Mouse (Mus musculus) right cerebral cortex, postnatal 4 days (tissue): ENCODE measurements around the gene Zcchc18.
"Not testable (repeated sequence)": the region's sequence is repeated elsewhere in the genome, so short reads cannot be mapped to it uniquely, and the experiment has no call there.

Source experiments
- DNase-seq: peaks from one replicate; pipeline ENCODE4 v3.0.0-alpha.2; 2022

The Zcchc18 gene

DNA sequence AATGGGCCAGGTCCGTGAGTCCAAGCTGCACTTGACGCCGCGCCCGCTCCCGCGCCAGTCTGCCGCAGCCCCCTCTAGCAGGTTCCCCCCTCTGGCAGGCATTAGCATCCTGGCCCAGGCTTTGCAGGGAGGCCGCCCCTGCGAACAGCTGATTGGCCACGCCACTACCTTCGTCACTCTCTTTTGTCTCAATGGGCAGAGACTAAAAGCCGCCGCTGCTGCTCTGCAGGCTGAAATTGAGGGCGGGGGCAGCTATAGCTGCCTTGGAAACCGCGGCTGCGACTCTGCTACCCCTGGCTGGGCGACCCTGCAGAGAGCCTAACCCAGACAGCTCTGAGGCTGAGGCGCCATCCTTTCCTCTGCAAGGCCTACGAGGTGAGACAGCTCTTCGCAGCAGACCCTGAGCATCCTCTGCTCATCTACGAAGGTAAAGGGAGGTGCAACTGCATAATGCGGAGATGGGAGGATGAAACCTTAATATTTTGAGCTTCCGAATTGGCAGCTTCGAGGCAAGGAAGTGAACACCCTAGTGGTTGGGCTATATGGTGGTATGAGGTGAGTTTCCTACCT is at the start of gene Zcchc18:
Zcchc18 (plus strand) TSS at position 178 of the 570 bp plus-strand sequence.
- peak; percentile 74 for DNase-seq

DNA sequence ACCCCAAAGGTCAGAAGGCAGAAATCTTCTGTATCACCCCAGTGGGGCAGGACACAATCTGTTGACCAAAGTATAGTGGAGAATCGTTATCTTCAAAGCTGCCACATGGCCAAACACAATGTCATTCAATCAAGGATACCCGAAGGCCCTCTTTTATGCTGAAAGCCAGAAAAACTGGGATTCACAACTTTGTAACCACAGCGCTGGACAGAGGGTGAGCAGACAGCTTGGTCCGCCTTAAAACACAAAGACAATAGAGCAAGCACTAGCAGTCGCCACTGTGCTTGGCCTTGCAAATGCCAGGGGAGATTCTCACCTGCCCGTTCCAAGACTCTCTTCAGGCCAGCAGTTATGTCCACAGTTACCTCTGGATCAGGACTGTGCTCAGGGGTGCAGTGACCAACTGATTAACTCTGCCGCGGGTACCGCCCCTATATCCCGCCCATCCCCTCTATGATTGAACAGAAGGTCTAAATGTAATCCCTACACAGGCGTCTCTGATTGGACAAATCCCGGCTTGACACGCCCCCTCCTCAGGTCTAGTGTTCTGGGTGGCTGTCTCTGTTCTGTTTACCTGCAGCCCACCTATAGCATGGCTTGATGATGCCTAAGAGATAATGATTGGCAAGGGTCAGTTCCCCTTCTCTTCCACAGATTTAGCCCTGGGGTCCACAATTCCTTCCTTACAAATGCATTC is 35.2 kb upstream of the Zcchc18 start:
- DNase-seq, result peak; percentile 60

DNA sequence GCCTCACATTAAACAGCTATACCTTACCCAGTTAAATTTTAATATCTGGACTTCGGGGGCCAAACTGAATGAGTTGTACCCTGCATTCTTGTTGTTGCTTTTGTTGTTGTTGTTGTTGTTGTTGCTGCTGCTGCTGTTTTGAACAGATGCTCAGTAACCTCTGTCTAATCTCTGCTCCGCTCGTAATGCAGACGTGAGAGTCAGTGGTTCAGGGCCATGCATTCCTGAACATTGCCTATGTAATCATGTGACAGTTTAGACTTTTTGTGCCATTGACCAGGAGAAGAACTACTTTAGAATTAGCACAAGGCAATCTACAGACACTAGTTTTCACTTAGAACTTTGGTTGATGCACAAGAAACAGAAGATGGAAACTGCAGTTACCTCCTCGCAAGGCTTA is 34.7 kb upstream of the Zcchc18 start:
- not testable (repeated sequence) for DNase-seq

DNA sequence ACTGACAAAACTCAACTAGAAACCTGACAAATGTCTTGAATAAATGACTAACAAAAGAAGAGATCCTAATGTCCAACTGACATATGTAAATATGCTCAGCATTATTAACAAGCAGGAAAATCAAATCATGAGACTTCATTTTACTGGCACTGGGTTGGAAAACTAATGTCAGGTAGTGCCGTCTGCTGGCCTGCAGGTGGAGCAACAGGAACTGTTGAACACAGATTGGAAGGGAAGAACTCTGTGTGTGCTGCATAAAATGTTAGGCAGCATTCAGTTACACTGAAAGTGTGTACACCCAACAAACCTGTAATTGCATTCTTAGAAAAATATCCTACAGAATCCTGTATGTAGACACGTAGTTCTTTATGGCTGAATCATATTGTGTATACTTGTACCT is 33.3 kb upstream of the Zcchc18 start:
- DNase-seq, result no peak

DNA sequence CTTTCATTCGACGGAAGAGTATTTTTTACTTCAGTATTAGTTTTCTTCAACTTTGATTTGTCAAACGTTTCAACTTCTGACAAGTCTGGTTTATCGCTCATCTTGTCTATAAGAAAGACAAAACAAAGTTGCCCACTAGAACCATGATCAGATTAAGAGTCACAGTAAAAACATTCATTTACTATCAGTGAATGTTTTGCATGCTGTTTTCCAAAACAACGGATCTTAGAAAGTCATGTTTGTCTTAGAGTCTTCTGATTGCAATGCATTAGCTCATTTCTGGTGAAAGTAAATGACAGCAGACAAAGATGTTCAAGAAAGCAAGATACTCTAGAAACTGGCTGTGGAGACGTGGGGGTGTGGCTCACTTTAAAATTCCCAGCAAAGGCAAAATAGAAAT is 17.6 kb upstream of the Zcchc18 start, which contains the start of gene Tmsb15b2:
Tmsb15b2 (minus strand) TSS at position 101 of the 400 bp plus-strand sequence.
- not testable (repeated sequence) for DNase-seq

DNA sequence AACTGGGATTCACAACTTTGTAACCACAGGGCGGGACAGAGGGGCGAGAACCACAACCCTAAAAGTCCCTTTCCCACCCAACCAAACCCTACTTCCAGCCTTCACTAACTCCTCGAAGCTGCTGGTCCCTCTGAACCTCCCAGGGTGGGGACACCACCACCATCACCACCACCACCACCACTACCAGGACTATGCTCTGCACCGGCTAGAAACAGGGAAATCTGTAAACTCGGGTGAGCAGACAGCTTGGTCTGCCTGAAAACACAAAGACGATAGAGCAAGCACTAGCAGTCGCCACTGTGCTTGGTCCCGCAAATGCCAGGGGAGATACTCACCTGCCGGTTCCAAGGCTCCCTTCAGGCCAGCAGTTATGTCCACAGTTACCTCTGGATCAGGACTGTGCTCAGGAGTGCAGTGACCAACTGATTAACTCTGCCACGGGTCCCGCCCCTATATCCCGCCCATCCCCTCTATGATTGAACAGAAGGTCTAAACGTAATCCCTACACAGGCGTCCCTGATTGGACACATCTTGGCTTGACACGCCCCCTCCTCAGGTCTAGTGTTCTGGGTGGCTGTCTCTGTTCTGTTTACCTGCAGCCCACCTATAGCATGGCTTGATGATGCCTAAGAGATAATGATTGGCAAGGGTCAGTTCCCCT is 16.4 kb upstream of the Zcchc18 start, which contains the start of the genes Tmsb15l and Tmsb15b1:
Tmsb15l (minus strand) TSS at position 446 of the 661 bp plus-strand sequence.
Tmsb15b1 (minus strand) TSS at position 451 of the 661 bp plus-strand sequence.
- DNase-seq, result peak; percentile 58

DNA sequence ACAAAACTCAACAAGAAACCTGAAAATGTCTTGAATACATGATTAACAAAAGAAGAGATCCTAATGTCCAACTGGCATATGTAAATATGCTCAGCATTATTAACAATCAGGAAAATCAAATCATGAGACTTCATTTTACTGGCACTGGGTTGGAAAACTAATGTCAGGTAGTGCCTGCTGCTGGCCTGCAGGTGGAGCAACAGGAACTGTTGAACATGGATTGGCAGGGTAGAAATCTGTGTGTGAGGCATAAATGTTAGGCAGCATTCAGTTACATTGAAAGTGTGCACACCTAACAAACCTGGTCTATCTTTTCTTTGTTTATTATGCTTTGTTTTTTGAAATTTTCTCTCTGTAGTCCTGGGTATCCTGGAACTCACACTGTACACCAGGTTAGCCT is 14.3 kb upstream of the Zcchc18 start:
- DNase-seq, result no peak

DNA sequence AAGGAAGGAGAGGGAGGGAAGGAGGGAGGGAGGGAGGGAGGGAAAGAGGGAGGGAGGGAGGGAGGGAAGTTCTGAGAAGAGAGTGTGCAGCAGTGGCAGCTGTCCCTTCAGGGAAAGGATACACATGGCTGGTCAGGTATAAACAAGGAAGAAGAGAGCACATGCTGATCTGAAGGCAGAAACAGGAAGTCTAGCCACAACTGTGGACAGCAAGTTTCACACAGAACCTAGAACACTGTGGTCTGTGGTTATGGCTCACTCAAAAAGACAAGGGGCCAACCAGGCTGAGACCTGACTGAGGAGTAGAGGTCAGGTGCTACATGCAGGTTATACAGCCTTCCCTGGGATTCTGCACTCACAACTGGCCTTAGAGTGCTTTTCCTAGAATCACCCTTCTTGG is 6.9 kb upstream of the Zcchc18 start:
- DNase-seq, result no peak

DNA sequence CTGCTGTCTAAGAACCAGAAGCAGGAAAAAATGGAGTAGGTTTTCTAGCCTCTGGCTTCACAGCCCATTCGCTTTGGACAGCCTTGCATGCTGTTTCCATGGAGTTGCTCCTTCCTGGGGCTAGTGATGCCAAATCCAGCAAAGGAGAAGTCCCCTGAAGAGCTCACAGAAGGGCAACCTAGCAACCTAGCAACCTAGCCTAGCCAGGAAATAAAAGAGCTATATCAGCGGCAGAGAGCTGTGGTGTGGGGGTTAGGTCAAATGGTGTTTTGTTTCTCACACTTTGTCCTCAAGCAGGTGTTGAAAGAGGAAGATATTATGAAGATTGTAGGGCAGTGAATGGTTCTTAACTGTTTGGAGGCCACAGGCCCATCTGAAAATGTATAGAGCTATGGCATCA is 1.7 kb upstream of the Zcchc18 start:
- no peak for DNase-seq

DNA sequence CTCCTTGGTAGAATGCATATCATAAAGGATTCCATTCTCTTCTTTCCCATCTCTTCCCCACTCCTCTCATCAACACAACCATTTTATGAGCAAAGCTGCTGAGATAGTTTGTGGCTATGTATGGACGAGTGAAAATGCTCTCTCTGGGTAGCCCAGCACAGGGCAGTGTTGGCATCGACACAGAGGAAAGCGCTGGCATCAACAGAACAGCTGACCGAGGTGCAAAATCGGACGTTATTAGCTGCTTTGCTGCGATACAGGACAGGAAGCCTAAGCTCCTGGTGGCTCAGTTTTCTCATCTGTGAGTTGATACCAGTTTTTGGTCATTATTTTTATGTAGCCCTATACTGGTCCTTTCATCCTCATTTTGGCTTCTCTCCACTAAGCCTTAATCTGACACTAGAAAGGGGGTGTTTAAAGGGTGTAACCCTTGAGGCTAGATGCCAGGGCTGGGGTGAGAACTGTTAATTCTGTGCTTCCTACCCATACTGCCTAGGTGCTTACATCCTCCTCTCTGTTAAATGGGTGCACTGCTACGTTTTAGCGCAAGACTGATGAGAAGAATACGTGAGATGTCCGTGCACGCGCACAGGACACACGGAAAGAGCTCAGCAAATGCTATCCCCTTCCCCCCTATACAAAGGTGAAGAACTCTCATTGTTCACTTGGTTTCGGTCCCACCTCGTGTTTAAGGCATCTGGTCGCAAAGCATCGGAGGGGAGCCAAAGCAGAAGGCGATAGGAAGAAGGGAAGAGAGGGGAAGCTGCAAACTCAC is 577 bp upstream of the Zcchc18 start:
- DNase-seq, result no peak

DNA sequence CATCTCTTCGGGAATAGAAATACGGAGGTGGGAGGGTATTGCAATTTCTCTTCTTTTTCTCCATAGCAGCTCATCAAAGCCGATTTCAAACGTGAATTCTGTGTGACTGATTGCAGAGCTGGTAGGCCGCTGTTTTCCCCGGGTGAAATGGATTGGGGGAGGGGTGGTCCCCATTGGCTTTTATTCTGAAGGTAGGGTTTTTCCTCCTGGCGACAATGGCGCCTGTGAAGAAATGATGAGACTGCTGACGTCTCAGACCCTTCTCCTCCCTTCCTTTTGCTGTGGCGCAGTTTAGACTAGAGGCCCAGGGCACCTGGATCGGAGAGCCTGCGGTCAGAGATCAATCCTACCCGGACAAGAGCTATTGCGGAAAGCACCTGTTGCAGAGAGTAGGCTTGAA is 686 bp downstream of the Zcchc18 start:
- peak; percentile 43 for DNase-seq

DNA sequence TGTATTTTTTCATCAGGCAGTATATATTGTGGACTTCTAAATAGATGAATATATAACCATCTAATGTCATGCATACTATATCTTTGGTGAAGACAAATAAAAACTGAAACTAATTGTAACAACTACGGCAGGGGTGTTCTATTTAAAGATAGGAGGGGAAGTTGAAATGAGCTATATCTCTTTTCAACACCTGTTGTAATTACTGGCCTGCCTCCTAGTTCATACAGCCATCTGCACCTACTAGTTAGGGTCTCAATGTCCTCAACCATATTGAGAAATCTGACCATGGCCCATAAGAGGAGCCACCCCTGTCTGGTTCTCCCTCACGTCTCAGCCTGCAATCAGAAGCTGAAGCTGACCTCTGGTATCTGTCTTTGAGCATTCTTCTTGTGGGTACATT is 3.3 kb downstream of the Zcchc18 start:
- no peak for DNase-seq

DNA sequence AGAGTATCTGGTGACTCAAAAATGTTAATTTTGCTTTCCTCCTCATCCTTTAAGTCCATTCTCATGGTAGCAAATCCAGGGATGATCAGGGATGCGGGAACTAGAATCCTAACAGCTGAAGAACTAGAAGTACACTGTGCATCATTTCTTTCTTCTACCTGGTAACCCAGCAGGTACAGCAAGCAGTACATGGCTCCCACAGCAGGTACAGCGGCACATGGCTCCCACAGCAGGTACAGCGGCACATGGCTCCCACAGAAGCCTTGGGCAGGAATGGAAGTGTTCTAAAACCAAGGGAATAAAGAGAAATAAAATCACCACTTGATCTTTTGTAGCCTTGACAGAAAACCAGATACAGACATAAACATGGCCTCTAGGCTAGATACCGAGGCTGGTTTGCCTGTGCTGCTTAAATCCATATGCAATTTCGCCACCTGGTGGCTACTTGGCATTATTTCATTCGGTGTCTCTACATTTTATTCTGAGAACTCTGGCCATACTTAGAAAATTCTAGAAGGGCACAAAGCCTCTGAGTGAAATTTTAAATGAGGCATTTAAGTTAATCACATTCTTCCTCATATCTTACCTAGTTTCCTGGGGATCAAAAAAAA is 22.2 kb downstream of the Zcchc18 start:
- peak; percentile 46 for DNase-seq

DNA sequence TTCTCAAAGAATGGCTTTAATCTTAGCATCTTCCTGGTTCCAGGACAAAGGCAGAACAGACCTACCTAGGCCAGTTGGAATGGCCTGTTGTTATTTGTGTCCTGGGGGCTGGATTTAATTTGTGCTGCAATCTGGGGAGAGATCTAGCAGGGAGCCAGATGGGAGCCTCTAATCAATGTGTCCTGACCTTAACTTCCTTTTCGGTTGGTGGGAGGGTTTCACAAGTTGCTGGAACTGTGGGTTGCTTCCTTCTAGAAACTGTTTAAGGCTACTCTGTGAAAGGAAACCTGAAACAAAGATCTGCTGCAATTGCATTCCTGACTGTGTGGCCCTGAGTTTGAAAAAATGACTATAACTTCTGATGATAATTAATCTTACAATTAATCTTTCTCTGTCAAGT is 24.7 kb downstream of the Zcchc18 start:
- no peak for DNase-seq

DNA sequence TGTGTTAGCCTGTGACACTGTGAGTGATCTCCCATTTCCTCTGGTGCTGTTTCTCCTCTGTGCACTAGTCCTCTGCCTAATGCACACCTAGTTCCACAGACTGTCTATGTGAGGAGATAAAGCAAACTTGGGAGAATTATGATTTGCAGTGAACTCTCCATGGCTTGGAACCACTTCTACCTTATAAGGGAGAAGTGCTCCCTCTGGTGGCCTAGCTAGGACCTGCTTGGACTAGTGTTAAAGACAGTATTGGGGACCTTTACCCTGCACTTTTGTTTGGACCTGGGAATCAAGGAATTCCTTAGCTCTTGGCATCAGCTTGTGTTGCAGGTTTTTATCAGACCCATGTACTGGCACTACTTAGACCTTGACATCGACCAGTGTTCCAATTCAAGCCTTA is 26.4 kb downstream of the Zcchc18 start:
- DNase-seq, result peak; percentile 73

DNA sequence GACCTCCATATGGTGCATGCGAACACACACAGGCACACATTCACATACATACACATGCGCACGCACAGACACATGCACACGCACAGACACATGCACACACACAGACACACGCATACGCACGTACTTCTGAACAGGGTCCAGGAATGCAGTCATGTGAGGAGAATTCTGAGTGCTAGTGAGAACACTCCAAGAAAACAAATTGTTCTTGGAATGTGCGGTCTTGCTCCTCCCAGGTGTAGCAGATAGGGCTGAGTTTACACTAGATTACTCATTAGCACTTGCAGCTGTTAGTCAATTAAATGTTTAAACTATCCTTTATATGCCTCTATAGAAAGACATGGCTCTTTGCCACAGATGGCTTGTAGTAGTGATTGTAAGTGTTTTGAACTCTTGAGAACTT is 38.0 kb downstream of the Zcchc18 start:
- DNase-seq, result no peak

DNA sequence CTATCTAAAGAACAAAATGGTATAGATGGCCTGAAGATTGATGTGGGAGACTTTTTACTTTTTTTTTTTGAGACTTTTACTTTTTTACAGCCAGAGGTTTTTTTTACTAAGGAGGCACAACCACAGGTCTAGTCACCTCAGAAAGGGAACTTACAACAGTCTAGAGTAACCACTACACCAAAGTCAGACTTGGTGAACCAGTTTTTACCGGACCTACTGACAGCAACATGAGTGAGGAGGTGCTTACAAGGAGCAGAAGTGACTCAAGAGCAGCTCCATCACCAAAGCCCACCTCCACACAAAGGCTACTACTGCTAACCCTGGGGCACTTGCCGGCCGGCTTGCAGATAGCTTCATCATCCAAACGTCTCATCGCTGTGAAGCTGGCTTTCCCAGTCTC is 38.8 kb downstream of the Zcchc18 start:
- no peak for DNase-seq

DNA sequence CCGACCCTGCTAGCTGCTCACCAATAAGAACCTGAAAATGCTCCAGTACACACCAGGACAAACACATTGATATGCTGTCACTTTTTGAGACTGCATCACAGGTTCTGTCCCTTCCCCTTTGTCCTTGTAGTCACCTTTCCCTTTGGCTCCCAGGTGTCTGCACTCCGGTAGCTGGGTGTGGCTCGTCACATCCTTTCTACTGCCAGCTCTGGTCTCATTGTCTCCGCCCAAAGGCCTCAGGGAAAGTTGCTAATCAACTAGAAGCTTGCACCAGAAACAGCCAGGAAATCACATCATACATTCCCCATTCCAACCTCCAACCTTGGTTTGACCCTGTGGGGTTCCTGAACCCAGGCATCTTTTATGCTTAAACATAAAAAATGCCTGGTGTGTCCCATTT is 41.4 kb downstream of the Zcchc18 start:
- DNase-seq, result no peak

DNA sequence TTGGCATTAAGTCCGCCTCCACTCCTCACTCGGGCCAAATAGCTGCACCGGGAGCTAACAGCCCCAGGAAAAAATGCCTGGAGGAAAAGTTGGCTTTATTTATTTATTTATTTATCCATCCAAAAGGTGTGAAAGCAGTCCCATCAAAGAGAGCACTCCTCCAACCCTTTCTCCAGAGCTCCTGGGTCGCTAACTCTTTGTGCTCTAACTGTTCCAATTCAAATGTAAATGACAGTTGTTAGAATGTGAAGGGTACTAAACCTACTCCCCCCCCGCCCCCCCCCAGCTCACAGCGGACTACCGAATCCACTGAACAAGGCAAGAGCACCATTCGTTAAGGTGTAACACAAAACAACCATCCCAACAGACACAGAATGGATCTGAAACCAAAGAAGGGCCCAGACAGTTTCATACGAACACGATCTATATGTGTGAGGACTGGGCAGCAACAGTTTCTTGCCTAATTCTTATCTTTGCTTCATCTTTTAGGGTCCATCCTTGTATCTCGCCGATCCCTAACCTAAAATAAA is 44.6 kb downstream of the Zcchc18 start:
- DNase-seq, result no peak

DNA sequence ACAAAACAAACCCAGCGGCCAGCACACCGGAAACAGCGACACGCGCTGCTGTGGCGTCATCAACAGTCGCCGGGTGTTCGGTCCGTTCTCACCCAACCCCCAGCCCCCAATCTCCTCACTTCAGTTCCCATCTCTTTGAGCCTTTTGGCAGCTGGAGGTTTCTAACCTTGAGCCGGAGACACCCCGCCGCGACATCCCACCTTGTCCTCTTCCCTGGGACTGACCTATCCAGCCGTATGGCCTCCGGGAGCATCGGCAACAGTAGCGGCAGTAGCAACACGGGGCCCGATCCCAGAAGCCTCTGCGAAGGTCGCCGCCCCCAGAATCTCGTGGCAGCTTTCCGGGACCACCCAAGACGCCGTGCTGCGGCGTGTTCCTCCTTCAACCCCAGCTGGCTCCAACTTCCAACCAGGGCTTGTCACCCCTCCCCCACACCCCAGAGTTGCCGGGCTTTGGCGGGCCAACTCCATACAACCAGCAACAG is 45.1 kb downstream of the Zcchc18 start, which contains the start of gene Slc25a53:
Slc25a53 (minus strand) TSS at position 303 of the 484 bp plus-strand sequence.
- DNase-seq, result peak; percentile 81

DNA sequence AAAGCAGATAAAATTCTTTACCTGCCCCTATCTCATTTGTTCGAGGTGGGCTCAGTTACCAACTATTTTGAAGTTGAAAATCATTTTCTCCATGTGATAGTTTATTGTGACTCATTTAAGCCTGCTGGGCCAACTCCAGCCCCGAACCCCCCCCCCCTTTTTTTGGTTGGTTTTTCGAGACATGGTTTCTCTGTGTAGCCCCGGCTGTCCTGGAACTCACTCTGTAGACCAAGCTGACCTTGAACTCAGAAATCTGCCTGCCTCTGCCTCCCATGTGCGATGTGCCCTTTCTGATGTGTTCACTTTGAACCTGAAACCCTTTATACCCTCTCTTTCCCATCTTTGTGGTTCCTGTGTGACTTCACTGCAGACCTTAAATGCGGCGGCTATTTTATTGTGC is 45.5 kb downstream of the Zcchc18 start:
- DNase-seq, result no peak
